Mouse (Mus musculus) liver, postnatal 0 days (tissue): ENCODE measurements around the gene Usf1.

Experiments
- CTCF ChIP-seq: sonication (generic); IDR thresholded peaks from 2 replicates; pipeline ENCODE4 v1.5.1; 2016; ENCODE audit warnings: antibody characterized with exemption, low read depth
- EP300 ChIP-seq: IDR thresholded peaks from 2 replicates; pipeline ENCODE4 v1.6.1; 2016; ENCODE audit warnings: antibody characterized with exemption, low read depth, mild to moderate bottlenecking

DNA sequence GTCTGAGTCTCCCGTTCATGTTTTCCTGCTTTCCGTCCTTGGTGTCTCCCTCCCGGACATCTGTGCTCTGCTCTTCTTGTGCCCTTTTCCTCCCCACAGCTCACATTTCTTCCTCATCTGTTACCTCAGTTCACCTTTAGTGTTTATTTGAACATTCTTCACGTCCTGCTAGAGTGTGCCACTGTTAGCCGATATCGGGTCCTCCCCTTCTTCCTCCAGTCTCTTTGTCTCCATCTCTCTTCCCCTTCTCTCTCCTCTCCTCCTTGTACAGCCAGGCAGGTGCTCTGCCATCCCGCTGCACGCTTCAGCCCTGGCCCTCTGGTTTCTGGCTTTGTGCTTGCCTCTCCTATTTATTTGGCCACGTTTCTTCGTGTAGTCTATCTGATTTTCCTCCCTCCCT lies 36.6 kb downstream of the Usf1 start:
- TF ChIP-seq CTCF = no peak
- TF ChIP-seq EP300 = no peak
